Mouse (Mus musculus) embryo, embryonic 9.5 days (tissue): Measurements from ENCODE around the gene Trmt5.

ENCODE experiments used
- DNase-seq: peaks from one replicate; pipeline ENCODE4 v3.0.0-alpha.2; 2017; ENCODE audit errors: extremely low spot score

Gene Trmt5

GRCm38 (mm10) chr12:73286287-73287092 lies at the start of gene Trmt5, which contains the start of gene Slc38a6:
TSS of gene Trmt5 (minus strand) at chr12:73286710.
TSS of gene Slc38a6 (plus strand) at chr12:73286779.
- peak; percentile 95 for DNase-seq

- DNase-seq, result no peak
Measured at GRCm38 (mm10) chr12:73334051-73334551, 47.6 kb upstream of the Trmt5 start.

- DNase-seq, result no peak
Measured at GRCm38 (mm10) chr12:73332701-73333100, 46.2 kb upstream of the Trmt5 start.

GRCm38 (mm10) chr12:73330236-73330635 lies 43.7 kb upstream of the Trmt5 start:
- DNase-seq, result no peak

GRCm38 (mm10) chr12:73328448-73329167 lies 42.1 kb upstream of the Trmt5 start:
- no peak for DNase-seq

- DNase-seq, result no peak
Measured at GRCm38 (mm10) chr12:73327381-73327780, 40.9 kb upstream of the Trmt5 start.

- DNase-seq, result no peak
Measured at GRCm38 (mm10) chr12:73325617-73326016, 39.1 kb upstream of the Trmt5 start.

- DNase-seq, result no peak
Measured at GRCm38 (mm10) chr12:73325181-73325580, 38.7 kb upstream of the Trmt5 start.

- no peak for DNase-seq
Measured at GRCm38 (mm10) chr12:73324742-73325141, 38.2 kb upstream of the Trmt5 start.

GRCm38 (mm10) chr12:73324180-73324586 lies 37.7 kb upstream of the Trmt5 start:
- DNase-seq, result no peak

GRCm38 (mm10) chr12:73317706-73318686 lies 31.5 kb upstream of the Trmt5 start:
- DNase-seq, result no peak

GRCm38 (mm10) chr12:73308711-73309110 lies 22.2 kb upstream of the Trmt5 start:
- DNase-seq, result no peak

- no peak for DNase-seq
Measured at GRCm38 (mm10) chr12:73307750-73308149, 21.2 kb upstream of the Trmt5 start.

- no peak for DNase-seq
Measured at GRCm38 (mm10) chr12:73304636-73305035, 18.1 kb upstream of the Trmt5 start.

GRCm38 (mm10) chr12:73300531-73300930 lies 14.0 kb upstream of the Trmt5 start:
- no peak for DNase-seq

GRCm38 (mm10) chr12:73298621-73299020 lies 12.1 kb upstream of the Trmt5 start:
- no peak for DNase-seq

GRCm38 (mm10) chr12:73295505-73296140 lies 9.1 kb upstream of the Trmt5 start:
- DNase-seq, result no peak

- DNase-seq, result no peak
Measured at GRCm38 (mm10) chr12:73294884-73295283, 8.4 kb upstream of the Trmt5 start.

- no peak for DNase-seq
Measured at GRCm38 (mm10) chr12:73288626-73289025, 2.1 kb upstream of the Trmt5 start.

- no peak for DNase-seq
Measured at GRCm38 (mm10) chr12:73287609-73288008, 1.1 kb upstream of the Trmt5 start.

- DNase-seq, result no peak
Measured at GRCm38 (mm10) chr12:73274921-73275320, 11.6 kb downstream of the Trmt5 start.
